Mouse (Mus musculus) erythroblast, embryonic 14.5 days (primary cell): ENCODE measurements around the gene Ptprn2.
"Not testable (repeated sequence)": the region's sequence is repeated elsewhere in the genome, so short reads cannot be mapped to it uniquely, and the experiment has no call there.

Source experiments
- GATA1 ChIP-seq: IDR thresholded peaks from 2 replicates; pipeline ENCODE4 v1.6.1; 2012; ENCODE audit warnings: low read length, inconsistent platforms, mixed read lengths
- TAL1 ChIP-seq: IDR thresholded peaks from 3 replicates; pipeline ENCODE4 v1.6.1; 2012; ENCODE audit warnings: low read length, inconsistent platforms, mixed read lengths

- TF ChIP-seq TAL1, GATA1: not testable (repeated sequence)
These were observed 92.4 kb downstream of the Ptprn2 start for GRCm38 (mm10) chr12:116577917-116578316.
